Mouse (Mus musculus) kidney, postnatal 25 days (tissue): Measurements from ENCODE around the gene Ssmem1.

Experiments used
- DNase-seq, 2 experiments: peaks; one replicate each; pipeline ENCODE4 v3.0.0; 2021; ENCODE audit warnings: mixed read lengths in 2 of 2

Ssmem1 gene

DNA sequence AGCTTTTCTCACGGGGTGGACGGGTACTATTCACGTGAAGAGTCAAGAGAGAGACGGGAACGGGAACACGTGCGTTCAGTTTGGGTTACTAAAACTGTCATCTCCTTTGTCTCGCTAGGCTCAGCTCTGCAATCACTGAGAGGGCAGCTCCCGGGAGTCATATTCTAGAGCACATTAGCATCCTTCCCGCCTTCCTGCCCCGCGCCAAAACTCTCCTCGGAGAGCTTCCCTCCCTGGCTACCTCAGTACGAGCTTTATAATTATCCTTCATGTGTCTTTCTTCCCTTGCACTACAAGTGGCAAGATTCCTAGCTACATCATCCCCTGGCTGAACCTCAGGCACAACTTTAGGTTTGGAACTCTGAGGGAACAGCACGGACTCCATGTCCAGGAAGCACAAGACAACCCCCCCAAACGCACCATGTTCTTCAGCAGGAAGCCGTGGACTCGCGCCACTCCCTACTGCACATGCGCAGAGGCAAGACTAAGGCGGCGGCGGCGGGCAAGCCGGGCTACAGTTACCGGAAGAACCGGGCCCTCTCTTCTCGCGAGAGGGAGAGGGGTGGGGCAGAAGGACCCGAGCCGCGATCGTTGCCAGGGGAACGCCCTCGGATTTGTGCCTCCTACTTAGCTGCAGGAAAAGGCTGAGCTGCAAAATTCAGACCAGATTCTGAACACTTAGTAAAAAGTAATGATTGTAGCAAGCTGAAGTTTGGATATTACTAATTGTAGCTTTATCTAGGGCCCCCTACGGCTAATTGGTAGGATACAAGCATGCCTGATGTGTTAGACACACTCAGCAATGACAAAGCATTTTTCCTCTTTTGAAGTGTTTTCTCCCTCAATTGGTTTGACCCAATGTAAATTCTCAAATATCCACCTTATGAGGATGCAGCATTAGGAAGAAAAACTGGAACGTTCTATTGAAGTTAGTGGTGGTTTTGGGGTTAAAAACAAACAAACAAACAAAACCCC lies at the start of gene Ssmem1, which contains the start of gene Tmem209:
Gene Ssmem1 (plus strand): TSS at position 585 of the 975 bp plus-strand sequence.
Gene Tmem209 (minus strand): TSS at position 519 of the 975 bp plus-strand sequence.
- peak; percentile 100 for DNase-seq

- peak; percentile 44 to 74 for DNase-seq
These were observed 48.8 kb upstream of the Ssmem1 start for GRCm38 (mm10) chr6:30460750-30461446.

DNA sequence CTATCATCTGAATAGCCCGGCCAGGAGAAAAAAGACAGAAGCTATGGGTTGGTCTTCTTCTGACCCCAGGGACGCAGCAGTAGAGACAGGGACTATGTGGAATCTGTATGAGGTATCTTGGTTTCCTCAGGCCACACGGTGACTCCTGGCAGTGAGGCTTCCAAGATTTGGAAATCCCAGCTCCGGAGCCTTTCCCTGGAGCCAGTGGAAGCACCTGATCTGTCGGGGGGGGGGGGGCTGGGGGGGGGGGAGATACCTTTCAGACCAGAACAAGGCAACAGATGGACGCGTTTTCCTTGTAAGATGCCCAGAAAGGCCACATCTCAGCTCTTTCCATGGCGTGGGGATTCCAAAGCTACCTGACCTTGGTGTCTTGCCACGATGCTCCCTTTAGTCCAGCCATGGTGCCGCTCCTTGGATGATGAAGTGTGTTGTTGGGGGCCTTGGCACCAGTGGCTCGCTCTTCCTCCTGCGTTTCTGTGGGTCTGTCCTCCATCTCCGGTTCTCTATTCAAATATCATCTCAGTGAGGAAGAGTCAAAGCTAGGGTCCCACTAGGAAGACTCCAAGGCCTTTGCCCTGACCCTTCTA lies 47.8 kb upstream of the Ssmem1 start:
- DNase-seq: no peak

GRCm38 (mm10) chr6:30462822-30463221 lies 46.8 kb upstream of the Ssmem1 start:
- no peak for DNase-seq

- DNase-seq: peak in 1 of 2 experiments; percentile 53
These were observed 44.1 kb upstream of the Ssmem1 start for GRCm38 (mm10) chr6:30465586-30465985.

GRCm38 (mm10) chr6:30468058-30468457 lies 41.6 kb upstream of the Ssmem1 start:
- DNase-seq: no peak

GRCm38 (mm10) chr6:30468684-30469083 lies 41.0 kb upstream of the Ssmem1 start:
- peak; percentile 67 to 76 for DNase-seq

GRCm38 (mm10) chr6:30469370-30469769 lies 40.3 kb upstream of the Ssmem1 start:
- no peak for DNase-seq

DNA sequence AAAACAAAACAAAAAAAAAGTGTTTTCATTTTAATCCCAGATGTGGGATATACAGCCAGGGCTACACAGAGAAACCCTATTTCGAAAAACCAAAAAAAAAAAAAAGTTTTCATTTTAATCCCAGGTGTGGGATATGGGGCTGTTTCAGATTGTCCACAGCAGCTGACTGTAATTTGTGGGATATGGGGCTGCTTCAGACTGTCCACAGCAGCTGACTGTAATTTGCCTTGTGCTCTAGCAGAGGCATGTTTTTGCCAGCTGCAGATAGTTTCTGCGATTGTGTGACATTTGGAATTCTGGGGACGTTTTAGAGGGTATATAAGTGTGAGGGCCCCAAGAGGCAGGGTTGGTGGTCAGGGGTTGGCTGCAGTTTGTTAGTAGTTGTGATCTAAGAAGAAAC lies 37.9 kb upstream of the Ssmem1 start:
- DNase-seq: no peak

- no peak for DNase-seq
These were observed 33.5 kb upstream of the Ssmem1 start for GRCm38 (mm10) chr6:30476025-30476765.

GRCm38 (mm10) chr6:30477210-30477714 lies 32.4 kb upstream of the Ssmem1 start:
- DNase-seq: no peak

- no peak for DNase-seq
These were observed 31.9 kb upstream of the Ssmem1 start for GRCm38 (mm10) chr6:30477784-30478183.

DNA sequence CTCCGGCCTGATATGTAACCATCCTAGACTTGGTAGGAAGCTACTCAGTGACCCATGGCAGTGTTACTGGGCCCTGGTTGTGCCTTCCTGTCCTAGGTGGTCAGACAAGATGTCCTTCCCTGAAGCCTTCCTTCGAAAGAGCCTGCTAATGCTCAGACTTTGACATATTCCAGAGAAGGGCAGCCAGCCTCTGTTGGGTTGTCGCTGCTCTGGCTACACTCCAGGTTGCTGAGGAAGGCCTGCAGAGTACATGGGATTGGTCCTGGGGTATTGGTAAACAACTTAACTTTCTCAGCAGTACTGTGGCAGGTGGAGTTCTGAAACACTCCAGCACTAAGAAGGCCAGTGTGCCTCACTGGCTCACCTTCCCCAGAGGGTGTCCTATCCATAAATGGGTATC lies 30.2 kb upstream of the Ssmem1 start:
- DNase-seq: no peak

DNA sequence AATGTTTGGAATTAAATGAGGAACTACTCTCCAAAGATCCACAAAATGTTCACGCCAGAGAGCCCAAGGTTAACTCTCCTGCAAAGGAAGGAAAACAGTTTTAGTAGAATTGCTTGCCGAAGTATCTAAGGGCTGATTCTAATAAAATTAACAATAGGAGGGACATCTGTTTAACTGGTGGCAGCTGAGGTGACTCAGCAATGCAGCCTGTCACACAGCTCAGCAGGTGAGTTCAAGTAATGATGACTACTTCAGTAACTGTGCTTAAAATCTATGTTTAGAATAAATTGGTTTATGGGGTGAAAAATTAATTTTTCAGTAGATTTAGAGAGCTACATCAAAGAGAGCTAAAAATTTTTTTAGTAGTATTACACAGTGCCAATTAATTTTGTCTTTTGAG lies 26.7 kb upstream of the Ssmem1 start:
- no peak for DNase-seq

- DNase-seq: no peak
These were observed 23.1 kb upstream of the Ssmem1 start for GRCm38 (mm10) chr6:30486504-30486903.

- DNase-seq: no peak
These were observed 10.6 kb upstream of the Ssmem1 start for GRCm38 (mm10) chr6:30499049-30499448.

DNA sequence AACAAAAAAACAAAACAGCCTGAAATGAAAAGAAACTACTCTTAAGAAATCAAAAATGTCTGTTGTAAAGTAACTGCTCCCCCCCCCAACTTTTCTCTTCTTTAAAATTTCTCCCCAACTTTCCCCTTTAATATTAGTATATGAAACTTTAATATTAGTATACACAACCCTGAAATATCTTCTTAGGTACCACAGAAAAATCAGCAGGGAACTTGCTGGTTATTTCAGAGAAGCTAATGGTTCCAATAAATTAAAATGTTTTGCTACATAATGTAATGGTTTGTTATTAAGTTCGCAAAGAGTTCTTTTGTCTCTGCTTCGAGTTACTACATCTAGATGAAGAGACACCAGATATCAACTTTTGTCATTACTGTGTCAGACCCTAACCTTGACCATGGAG lies 825 bp upstream of the Ssmem1 start:
- no peak for DNase-seq

DNA sequence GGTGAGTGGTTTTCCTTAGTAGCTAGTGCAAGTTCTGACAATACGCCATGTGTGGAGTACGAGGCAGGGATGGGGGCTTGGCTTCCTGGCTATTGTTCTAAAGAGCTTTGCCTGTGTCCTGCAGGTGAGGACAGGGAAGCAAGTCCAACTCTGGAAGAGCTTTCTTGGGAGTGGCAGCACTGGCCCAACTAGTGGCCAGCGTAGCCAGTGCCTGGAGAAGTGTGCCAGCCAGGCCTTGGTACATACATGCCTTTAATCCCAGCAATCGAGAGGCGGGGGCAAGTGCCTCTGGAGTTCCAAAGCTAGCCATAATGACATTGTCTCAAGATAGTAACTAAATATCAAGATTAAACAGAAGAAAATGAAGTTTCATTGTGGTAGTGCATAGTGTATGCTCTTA lies 642 bp downstream of the Ssmem1 start:
- DNase-seq: no peak

DNA sequence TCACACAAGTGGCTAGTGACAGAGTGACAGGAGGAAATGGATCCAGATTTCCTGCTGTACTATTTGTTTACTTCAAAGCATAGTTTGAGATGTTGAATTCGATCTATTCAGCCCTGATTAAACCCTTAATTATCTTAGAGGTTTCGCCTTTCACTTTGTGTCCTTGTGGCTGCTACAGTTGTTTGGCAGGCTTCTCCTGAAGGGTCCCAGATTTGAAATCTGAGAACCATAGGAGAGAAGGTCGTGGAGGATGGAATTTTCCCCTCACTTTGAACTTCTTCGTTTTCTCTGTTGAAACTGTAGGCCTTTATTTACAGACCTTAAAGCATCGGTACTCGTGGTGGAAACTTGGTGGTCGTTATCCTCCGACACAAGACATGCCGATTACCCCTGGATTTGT lies 4.6 kb downstream of the Ssmem1 start:
- no peak for DNase-seq

DNA sequence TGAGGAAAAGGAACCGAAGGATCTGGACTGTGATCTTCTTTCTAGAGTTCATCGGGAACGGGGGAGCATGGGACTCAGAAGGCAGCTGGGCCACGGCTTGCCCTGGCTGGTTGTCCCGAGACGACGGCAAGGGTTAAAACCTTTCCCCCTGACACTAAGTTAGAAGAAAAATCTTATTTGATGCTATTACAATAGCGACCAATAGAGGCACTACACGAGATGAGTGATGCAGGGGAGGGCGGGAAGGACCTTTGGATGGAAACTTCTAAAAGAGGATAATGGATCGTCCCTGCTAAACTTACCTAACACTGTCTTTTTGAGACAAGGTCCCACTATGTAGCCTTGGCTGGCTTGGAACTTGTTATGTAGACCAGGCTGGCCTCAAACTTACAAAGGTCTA lies 10.8 kb downstream of the Ssmem1 start:
- DNase-seq: no peak

DNA sequence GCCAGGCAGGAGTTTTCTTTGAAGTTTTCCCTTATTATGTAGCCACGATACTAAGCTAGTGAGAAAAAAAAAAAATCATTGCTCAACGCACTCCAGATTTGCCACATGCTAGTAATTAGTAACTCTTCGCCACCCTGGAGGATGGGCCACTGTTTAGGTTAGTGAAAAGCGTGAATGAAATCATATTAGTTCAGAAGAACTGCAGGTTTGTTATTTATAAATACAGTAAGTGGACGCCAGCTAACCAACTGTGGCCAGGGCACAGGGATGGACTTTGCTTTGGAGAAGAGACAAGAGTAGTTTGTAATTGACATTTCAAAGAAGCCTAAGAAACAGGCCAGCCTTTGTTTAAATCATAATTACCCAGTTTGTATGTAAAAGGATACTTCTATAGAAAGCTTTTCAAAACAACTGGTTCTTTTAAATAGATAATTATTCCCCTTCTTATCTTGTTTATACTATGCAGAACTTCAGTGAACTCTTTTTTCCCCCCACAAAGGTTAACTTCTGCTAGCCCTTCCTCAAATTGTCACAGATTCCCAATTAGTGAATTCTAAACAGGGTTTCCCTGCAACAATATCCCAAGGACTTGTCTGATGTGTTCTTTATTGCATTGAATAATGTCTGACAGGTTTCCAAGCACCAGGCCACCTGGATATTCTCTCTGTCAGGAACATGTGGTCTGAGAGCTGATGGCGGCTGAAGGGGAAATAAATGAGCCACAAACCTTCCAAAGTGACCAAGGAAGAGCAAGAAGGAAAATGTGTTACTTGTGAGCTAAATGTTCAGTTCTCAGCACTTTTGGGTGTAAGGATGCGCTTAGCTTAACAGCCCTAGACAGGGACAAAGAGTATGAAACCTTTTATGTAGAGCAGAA lies 16.0 kb downstream of the Ssmem1 start:
- peak; percentile 18 to 51 for DNase-seq
